Mouse (Mus musculus): Measurements from ENCODE around the gene Lrrc4.

DNA sequence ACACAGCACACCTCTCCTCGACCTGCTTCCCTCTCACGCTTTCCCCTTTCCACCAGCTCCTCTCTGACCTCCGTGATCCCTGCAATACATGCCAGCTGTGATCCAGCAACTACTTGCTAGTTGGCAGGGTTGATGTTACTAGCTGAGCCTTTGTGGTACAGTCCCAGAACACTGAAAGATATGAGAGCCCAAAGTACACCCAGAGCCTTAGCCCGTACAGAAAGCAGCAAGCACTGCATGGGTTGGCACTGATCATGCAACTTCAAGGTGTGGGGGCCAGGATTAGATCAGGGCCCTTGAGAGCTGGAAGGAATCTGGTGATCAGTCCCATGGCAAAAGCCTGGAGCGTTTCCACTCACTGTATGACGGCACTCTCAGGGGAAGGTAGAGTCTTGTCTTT lies 16.1 kb upstream of the Lrrc4 start:
- TF ChIP-seq GATA1 (IDR thresholded peaks at IDR 0.05; ENCODE audit: borderline replicate concordance, low read length) (no peak), FLI1 (IDR thresholded peaks at IDR 0.05; ENCODE audit: low read length) (no peak)
